Mouse (Mus musculus): ENCODE measurements around the gene Apba1.

- TF ChIP-seq CTCF (IDR thresholded peaks at IDR 0.05; ENCODE audit: low read depth, low read length) (no peak), POLR2A (IDR thresholded peaks at IDR 0.05; ENCODE audit: extremely low read depth, insufficient read depth, low read length) (no peak)
These were observed 201.6 kb downstream of the Apba1 start for GRCm38 (mm10) chr19:23960275-23960674.

Data from liver, adult 2 months (tissue).